Comparison of ENCODE assay signal across 17 mouse cellular contexts in genomic region chr5:118338186-118338585, GRCm38 (mm10).
"Had no signal": no experiment of that assay in that cellular context is flagged by ENCODE, and none has a peak within 500 bp of the region (broad histone marks: within the 10 kb centered on the region; RNA-seq: fewer than 3 reads in every experiment).

No protein-coding gene starts in this region.

- H3K27me3 ChIP-seq: neural tube, embryonic 12.5 days; neural tube, embryonic 13.5 days; neural tube, embryonic 15.5 days; stomach, embryonic 15.5 days had no signal

- H3K9me3 ChIP-seq: neural tube, embryonic 12.5 days; neural tube, embryonic 13.5 days; neural tube, embryonic 15.5 days; stomach, embryonic 15.5 days had no signal

- H3K27ac ChIP-seq: neural tube, embryonic 12.5 days; neural tube, embryonic 13.5 days; neural tube, embryonic 15.5 days; stomach, embryonic 15.5 days; stomach, postnatal 0 days had no signal

- DNase-seq: retina, postnatal 1 day; right cerebral cortex, adult 18-20 months; right cerebral cortex, postnatal 14 days; right cerebral cortex, postnatal 25 days; right cerebral cortex, postnatal 4 days; spleen, adult 18-20 months; thymus, adult 18-20 months; thymus, adult 2 months; thymus, postnatal 14 days; thymus, postnatal 25 days; thymus, postnatal 36 days; thymus, postnatal 4 days had no signal

- H3K36me3 ChIP-seq: neural tube, embryonic 12.5 days; neural tube, embryonic 13.5 days; neural tube, embryonic 15.5 days; stomach, embryonic 15.5 days had no signal

- H3K4me3 ChIP-seq: neural tube, embryonic 12.5 days; neural tube, embryonic 13.5 days; neural tube, embryonic 15.5 days; stomach, embryonic 15.5 days had no signal
